Mouse (Mus musculus) erythroblast, embryonic 14.5 days (primary cell): ENCODE results near the gene Klf12.

Experiments
- GATA1 ChIP-seq: IDR thresholded peaks from 2 replicates; pipeline ENCODE4 v1.6.1; 2012; ENCODE audit warnings: low read length, inconsistent platforms, mixed read lengths
- TAL1 ChIP-seq: IDR thresholded peaks from 3 replicates; pipeline ENCODE4 v1.6.1; 2012; ENCODE audit warnings: low read length, inconsistent platforms, mixed read lengths

DNA sequence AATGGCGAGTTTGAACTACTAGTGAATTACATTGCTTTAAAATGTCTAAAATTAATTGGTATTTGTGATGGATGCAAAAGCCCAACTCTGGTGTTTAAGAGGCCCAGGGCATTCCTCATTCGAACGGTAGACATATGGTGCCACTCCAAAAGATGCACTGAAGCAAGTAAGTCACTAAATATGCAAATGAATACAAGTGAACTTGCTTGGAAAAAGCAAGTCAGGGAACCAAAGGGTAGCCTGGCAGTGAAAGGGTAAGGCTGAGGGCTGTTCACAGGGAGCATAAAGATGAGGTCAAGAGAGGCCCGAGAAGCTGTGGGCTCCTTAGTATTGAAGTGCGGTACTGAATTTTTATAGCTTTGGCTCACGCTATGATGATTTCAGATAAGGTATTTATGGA is 242.7 kb downstream of the Klf12 start:
- TF ChIP-seq GATA1 = no peak
- no peak for TF ChIP-seq TAL1
